Mouse (Mus musculus) hindbrain, postnatal 0 days (tissue): ENCODE results near the gene Ak3. TPM values are rescaled to one million over a fixed set of nuclear protein-coding genes. Genes with fewer than 3 reads are reported as not detected.

Experiments used
- ATAC-seq: fragments of 200-750 bp; cut with Nextera tagmentation; 2 replicates; pipeline ENCODE4 v1.8.0; 2017; ENCODE audit warnings: mild to moderate bottlenecking, moderate TSS enrichment, moderate library complexity
- DNase-seq: peaks from one replicate; pipeline ENCODE4 v3.0.0-alpha.2; 2015; ENCODE audit warnings: low spot score
- H3K27ac ChIP-seq: fragments of 300-500 bp; sonication (generic); 2 replicates; pipeline ENCODE4 v1.5.1; 2014; ENCODE audit warnings: mild to moderate bottlenecking
- H3K27me3 ChIP-seq: fragments of 300-500 bp; sonication (generic); 2 replicates; pipeline ENCODE4 v1.6.1; 2014; ENCODE audit warnings: low read length, mixed read lengths; ENCODE audit not compliant: insufficient read depth
- H3K36me3 ChIP-seq: fragments of 300-500 bp; sonication (generic); 2 replicates; pipeline ENCODE4 v1.6.1; 2014; ENCODE audit warnings: low read length, mixed read lengths; ENCODE audit not compliant: insufficient read depth
- H3K4me1 ChIP-seq: fragments of 300-500 bp; sonication (generic); 2 replicates; pipeline ENCODE4 v1.6.1; 2014; ENCODE audit warnings: antibody characterized with exemption, low read length, mixed read lengths; ENCODE audit not compliant: insufficient read depth
- H3K4me2 ChIP-seq: fragments of 300-500 bp; sonication (generic); 2 replicates; pipeline ENCODE4 v1.6.1; 2014; ENCODE audit warnings: low read depth, mild to moderate bottlenecking, low read length, moderate library complexity, mixed read lengths
- H3K4me3 ChIP-seq: fragments of 300-500 bp; sonication (generic); 2 replicates; pipeline ENCODE4 v1.5.1; 2014; ENCODE audit warnings: low read length
- H3K9ac ChIP-seq: fragments of 300-500 bp; sonication (generic); replicated peaks from 2 replicates; pipeline ENCODE4 v1.6.1; 2014; ENCODE audit warnings: mild to moderate bottlenecking, low read length, moderate library complexity, mixed read lengths
- H3K9me3 ChIP-seq: fragments of 300-500 bp; sonication (generic); 2 replicates; pipeline ENCODE4 v1.6.1; 2016; ENCODE audit warnings: low read length, mixed read lengths
- CTCF ChIP-seq: IDR thresholded peaks from 2 replicates; pipeline ENCODE4 v1.5.1; 2016; ENCODE audit warnings: antibody characterized with exemption, control low read depth, low read depth
- WGBS: fragments of 180-500 bp; shearing (Covaris S2); extraction: QIAGEN DNeasy Blood & Tissue Kit; methylation state at CpG from one replicate; pipeline ENCODE4 v1.1.7; 2014; 5-methylcytosine and 5-hydroxymethylcytosine counted together
- polyA plus RNA-seq: library from polyadenylated mRNA; unstranded; fragments of >200 nt; fragmentation: Nextera tagmentation; extraction: Ambion mirVana; gene quantifications from 2 replicates; pipeline ENCODE4 v1.2.1, GENCODE M21; 2015
- total RNA-seq: library from RNA; depleted of rRNA; stranded (reverse); fragments of >200 nt; gene quantifications from 2 replicates; pipeline ENCODE4 v1.2.3, GENCODE M21; 2014

The Ak3 gene
- total and polyA plus RNA-seq, 2 experiments from 2014 or later = 67.4 to 86.9 TPM

DNA sequence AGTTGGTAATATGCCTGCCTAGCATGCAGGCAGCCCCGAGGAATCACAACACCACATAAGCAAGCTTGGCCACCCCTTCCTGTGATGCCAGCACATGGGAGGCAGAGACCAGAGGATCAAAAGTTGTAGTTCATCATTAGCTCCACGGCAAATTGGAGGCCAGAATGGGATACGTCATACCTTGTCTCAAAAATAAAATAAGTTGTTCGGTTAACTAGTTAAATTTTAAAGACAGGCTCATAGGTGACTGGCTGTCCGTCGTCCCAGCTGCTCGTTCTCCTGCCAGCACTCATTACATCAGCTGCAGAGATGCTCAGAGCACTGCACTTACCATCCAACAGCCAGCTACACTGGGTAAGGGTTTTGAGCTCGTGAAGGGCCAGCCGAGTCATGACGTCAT lies 10.2 kb downstream of the Ak3 start:
- Histone ChIP-seq H3K4me1 (no peaks in the 10 kb centered on the region), H3K4me2 (no peak overlapping the region), H3K9me3 (no peaks in the 10 kb centered on the region), H3K36me3 (0 out of 2 replicates have a peak, but pooled peaks cover 5% of the 10 kb centered on the region), H3K4me3 (no peak overlapping the region), H3K27me3 (no peaks in the 10 kb centered on the region), H3K27ac (no peak overlapping the region), H3K9ac (no peak overlapping the region)
- ATAC-seq (0 out of 2 replicates have a peak, but pooled peaks have one; percentile 12), DNase-seq (no peak)
- WGBS = 92% methylated on average over 10 of the region's 10 CpGs
- no peak for TF ChIP-seq CTCF

DNA sequence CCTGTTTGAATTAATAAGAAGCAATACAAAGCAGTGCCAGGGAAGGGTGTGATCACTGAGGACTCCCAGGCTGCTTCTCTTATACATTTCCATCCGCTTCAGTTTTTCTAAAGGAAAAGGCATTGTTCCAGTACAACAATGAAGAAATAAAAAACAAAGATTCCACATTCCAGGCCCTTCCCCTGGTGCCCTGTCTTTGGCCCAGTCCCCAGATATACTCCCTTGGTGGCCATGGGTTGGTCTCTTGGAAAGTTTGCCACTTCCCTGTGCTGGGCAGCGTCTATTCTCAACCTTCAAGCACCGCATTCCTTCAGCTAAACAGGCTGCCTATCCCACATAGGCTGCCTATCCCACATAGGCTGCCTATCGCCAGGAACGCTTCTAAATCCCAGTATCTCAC lies 10.7 kb downstream of the Ak3 start:
- no peak overlapping the region for H3K4me2 ChIP-seq
- no peak overlapping the region for H3K9ac ChIP-seq
- ATAC-seq (no peak), DNase-seq (no peak)
- 75% methylated on average over 5 of the region's 5 CpGs for WGBS
- 0 out of 2 replicates have a peak, but pooled peaks cover 5% of the 10 kb centered on the region for H3K36me3 ChIP-seq
- no peaks in the 10 kb centered on the region for H3K27me3 ChIP-seq
- H3K9me3 ChIP-seq = no peaks in the 10 kb centered on the region
- H3K4me1 ChIP-seq = no peaks in the 10 kb centered on the region
- no peak for TF ChIP-seq CTCF
- no peak overlapping the region for H3K27ac ChIP-seq
- H3K4me3 ChIP-seq = no peak overlapping the region

DNA sequence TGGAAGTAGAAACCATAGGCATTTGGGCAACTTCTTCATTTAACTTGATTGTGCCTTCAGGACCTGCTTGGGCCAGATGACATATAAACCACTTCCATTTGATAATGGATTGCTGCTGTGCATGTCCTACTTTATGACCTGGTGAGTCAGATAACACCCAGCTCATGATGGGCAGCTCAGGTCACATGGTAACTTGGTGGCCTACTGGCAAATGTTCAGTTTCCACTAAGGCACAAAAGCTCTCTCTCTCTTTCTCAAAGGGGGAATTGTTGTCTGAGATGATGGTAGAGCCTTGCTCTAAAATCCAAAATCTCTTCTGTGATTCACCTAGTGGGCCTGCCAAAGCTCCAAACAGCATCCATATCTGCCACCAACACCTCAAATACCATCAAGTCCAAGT lies 15.1 kb downstream of the Ak3 start:
- no peak overlapping the region for H3K4me3 ChIP-seq
- DNase-seq (no peak), ATAC-seq (no peak)

DNA sequence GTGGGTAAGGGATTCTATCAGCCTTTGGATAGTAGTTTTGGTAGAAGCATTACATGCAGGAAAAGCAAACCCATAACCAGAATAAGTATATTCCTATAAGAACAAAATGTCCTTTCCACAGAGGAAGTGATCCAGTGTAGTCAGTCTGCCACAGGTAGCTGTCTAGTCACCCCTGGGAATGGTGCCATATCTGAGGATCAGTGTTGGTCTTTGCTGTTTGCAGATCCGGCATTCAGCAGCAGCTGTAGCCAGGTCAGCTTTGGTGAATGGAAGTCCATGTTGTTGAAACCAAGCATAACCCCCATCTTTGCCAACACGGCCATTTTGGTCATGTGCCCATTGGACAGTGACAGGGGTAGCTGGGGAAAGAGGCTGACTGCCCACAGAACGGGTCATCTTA lies 16.0 kb downstream of the Ak3 start:
- Histone ChIP-seq H3K4me3 (no peak overlapping the region), H3K4me2 (no peak overlapping the region), H3K9ac (no peak overlapping the region), H3K27ac (no peak overlapping the region), H3K27me3 (no peaks in the 10 kb centered on the region), H3K36me3 (no peaks in the 10 kb centered on the region), H3K9me3 (no peaks in the 10 kb centered on the region), H3K4me1 (no peaks in the 10 kb centered on the region)
- DNase-seq (no peak), ATAC-seq (no peak)
- WGBS = 94% methylated on average over 3 of the region's 3 CpGs
- no peak for TF ChIP-seq CTCF

More for the DNA sequence above, 15.1 kb downstream of the Ak3 start:
- no peak overlapping the region for H3K9ac ChIP-seq
- H3K36me3 ChIP-seq = 0 out of 2 replicates have a peak, but pooled peaks cover 5% of the 10 kb centered on the region
- no peaks in the 10 kb centered on the region for H3K9me3 ChIP-seq
- no peaks in the 10 kb centered on the region for H3K4me1 ChIP-seq
- no peak overlapping the region for H3K27ac ChIP-seq
- H3K4me2 ChIP-seq = no peak overlapping the region
- H3K27me3 ChIP-seq = no peaks in the 10 kb centered on the region
- TF ChIP-seq CTCF = no peak

DNA sequence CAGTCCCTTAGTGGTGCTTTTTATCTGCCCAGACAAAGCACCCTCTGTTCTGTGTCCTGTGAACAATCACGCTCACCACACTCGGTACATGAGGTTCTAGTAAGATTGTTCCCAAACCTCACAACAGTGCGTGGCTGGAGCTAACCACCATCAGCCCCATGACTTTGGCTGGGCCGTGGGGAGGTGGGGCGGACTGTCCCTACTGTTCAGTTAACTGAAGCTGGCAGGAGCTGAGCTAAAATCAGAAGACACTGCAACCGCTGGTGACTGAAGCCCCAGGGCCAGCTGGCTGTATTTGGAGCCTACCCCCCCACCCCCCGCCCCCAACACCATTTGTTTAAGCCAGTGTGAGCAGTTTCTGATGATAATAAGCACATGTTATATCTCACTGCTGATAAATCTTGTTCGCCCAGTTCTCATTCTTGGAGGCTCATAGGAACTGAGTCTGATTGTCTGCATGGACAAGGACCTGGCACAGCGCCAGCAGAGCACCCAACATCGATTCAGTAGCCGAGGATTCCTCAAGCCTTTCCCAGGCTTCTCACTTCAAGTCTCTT lies 23.3 kb downstream of the Ak3 start:
- Histone ChIP-seq H3K27ac (peak overlapping the region; percentile 74; the same call in 1 of the 2 replicates), H3K4me3 (no peak overlapping the region), H3K4me2 (no peak overlapping the region), H3K27me3 (no peaks in the 10 kb centered on the region), H3K36me3 (peaks cover 31% of the 10 kb centered on the region; the same call in 1 of the 2 replicates), H3K9ac (no peak overlapping the region), H3K4me1 (no peaks in the 10 kb centered on the region), H3K9me3 (no peaks in the 10 kb centered on the region)
- ATAC-seq (peak; percentile 93), DNase-seq (peak; percentile 70)
- no peak for TF ChIP-seq CTCF
- WGBS = 50% methylated on average over 11 of the region's 11 CpGs

DNA sequence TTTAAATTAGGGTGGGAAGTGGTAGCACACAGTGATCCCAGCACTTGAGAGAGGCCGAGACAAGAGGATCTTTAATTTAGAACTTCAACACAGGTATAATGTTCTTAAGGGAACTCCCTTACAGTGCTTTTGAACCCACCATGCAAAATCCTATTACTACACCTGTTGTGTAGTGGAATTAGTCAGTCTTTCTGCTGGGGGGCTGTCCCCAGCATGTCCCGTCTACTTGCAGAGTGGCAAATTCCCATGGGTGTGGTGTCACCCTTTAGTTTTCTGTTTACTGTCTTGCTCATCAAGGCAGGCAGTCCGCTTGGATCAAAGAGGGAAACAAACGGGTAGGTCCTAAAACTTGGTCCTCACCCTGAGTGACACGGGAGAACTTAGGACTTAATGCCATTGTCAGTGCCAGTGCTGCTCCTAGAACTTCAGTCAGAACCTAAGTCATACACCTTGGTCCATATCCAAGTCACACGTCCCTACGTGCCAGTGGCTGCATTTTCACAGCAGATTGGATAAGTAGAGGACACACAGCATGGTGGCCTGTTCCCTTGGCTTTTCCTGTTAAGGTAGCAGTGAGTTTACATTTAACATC lies 25.9 kb downstream of the Ak3 start:
- H3K27ac ChIP-seq = no peak overlapping the region
- no peak overlapping the region for H3K4me2 ChIP-seq
- DNase-seq = no peak
- TF ChIP-seq CTCF = no peak
- H3K27me3 ChIP-seq = no peaks in the 10 kb centered on the region
- WGBS = 91% methylated on average over 7 of the region's 7 CpGs
- H3K4me1 ChIP-seq = no peaks in the 10 kb centered on the region
- H3K36me3 ChIP-seq = peaks cover 40% of the 10 kb centered on the region; the same call in 1 of the 2 replicates
- no peak for ATAC-seq
- H3K4me3 ChIP-seq = no peak overlapping the region
- H3K9me3 ChIP-seq = no peaks in the 10 kb centered on the region
- H3K9ac ChIP-seq = no peak overlapping the region

DNA sequence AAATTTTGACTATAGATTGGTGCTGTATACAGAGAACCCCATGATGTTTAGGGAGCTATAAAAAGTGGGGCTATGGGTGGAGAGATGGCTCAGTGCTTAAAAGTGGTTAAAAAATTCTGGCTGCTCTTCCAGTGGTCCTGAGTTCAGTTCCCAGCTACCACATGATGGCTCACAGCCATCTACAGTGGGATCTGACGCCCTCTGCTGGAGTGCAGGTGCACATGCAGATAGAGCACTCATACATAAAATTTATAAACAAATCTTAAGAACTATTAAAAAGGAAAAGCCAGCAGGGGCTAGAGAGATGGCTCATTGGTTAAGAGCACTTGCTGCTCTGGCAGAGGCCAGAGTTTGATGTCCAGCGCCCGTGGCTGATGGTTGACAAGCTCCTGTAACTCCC lies 28.1 kb downstream of the Ak3 start:
- H3K4me1 ChIP-seq = no peaks in the 10 kb centered on the region
- H3K36me3 ChIP-seq = peaks cover 45% of the 10 kb centered on the region
- ATAC-seq (no peak), DNase-seq (no peak)
- no peak overlapping the region for H3K4me2 ChIP-seq
- no peak overlapping the region for H3K9ac ChIP-seq
- no peak overlapping the region for H3K4me3 ChIP-seq
- TF ChIP-seq CTCF = peak; percentile 39
- H3K27me3 ChIP-seq = no peaks in the 10 kb centered on the region
- H3K27ac ChIP-seq = no peak overlapping the region
- no peaks in the 10 kb centered on the region for H3K9me3 ChIP-seq
- WGBS = 92% methylated on average over 3 of the region's 3 CpGs
